Comparison of ENCODE assay signal across 9 mouse cellular contexts in the genomic region with DNA sequence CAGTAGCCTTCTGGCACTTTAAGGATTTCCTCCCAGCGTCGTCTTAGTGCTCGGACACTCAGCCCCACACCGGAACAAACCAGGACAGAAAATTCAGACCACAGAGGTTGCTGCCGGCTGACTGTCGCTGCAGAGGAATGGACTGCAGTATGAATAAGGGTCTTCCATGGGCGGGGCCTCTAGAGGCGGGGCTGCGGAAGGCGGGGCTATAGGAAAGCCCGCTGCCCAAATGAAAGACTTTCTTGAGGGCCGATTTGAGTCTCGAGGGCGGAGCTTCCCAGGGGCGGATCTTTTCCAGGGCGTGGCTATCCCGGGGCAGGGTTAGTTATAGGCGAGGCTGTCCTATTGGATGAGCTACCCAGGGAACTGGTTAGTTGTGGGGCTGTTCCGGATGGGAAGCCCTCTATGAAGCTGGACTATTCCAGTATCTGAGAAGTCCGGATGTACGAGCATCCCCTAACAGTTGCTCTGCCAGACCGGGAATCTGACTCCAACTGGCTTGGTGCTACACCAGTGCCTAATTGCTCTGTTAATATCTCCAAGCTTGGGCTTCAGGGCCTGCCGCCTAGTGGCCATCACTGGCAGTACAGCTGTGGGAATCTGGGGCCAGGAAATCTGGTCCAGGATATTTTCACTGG. TPM values are rescaled to one million over a fixed set of nuclear protein-coding genes. Genes with fewer than 3 reads are reported as not detected.
A peak's percentile ranks its signal among the peaks of the same experiment; 100 is the strongest.
DNase-seq lines count a peak whose midpoint lies in the region; ATAC-seq and TF ChIP-seq lines count a peak whose summit lies in the region.
"Had no signal": no experiment of that assay in that cellular context is flagged by ENCODE, and none has a peak within 500 bp of the region (broad histone marks: within the 10 kb centered on the region; RNA-seq: fewer than 3 reads in every experiment).

A gene (minus strand): TSS at position 343 of the 638 bp plus-strand sequence.

- TF ChIP-seq CTCF in ES-Bruce4 (IDR thresholded peaks at IDR 0.05; ENCODE audit: low read depth, low read length) = peak; percentile 77
- peak; percentile 96 for TF ChIP-seq CTCF in testis, adult 2 months (IDR thresholded peaks at IDR 0.05; ENCODE audit: control insufficient read depth, insufficient read depth, insufficient replicate concordance, low read depth, low read length)

- no peaks in the 10 kb centered on the region for H3K9me3 ChIP-seq in ES-Bruce4 (replicated peaks; ENCODE audit: control insufficient read depth, insufficient read depth, low read length, poor library complexity, severe bottlenecking)
- no peaks in the 10 kb centered on the region for H3K9me3 ChIP-seq in forebrain, embryonic 13.5 days (replicated peaks)
- H3K9me3 ChIP-seq in heart, embryonic 16.5 days (replicated peaks; ENCODE audit: control insufficient read depth, low read length) = no peaks in the 10 kb centered on the region
- H3K9me3 ChIP-seq in liver, embryonic 13.5 days (replicated peaks) = no peaks in the 10 kb centered on the region
- H3K9me3 ChIP-seq in neural tube, embryonic 12.5 days = no peaks in the 10 kb centered on the region

- WGBS in forebrain, embryonic 13.5 days = under 1% methylated on average over 23 of the region's 23 CpGs
- WGBS in heart, embryonic 16.5 days = 0% methylated on average over 23 of the region's 23 CpGs
- 1% methylated on average over 23 of the region's 23 CpGs for WGBS in liver, embryonic 13.5 days (ENCODE audit: insufficient replicate concordance)
- WGBS in neural tube, embryonic 12.5 days = under 1% methylated on average over 23 of the region's 23 CpGs

- H3K27ac ChIP-seq in ES-Bruce4 (ENCODE audit: insufficient read depth, low read length) = no peak within 1 kb of the TSS
- H3K27ac ChIP-seq in forebrain, embryonic 13.5 days = no peak within 1 kb of the TSS
- no peak within 1 kb of the TSS; the same call in 1 of the 2 replicates for H3K27ac ChIP-seq in heart, embryonic 16.5 days (ENCODE audit: low read length)
- no peak within 1 kb of the TSS for H3K27ac ChIP-seq in liver, embryonic 13.5 days
- no peak within 1 kb of the TSS for H3K27ac ChIP-seq in neural tube, embryonic 12.5 days
- no peak within 1 kb of the TSS for H3K27ac ChIP-seq in testis, adult 2 months (ENCODE audit: control insufficient read depth, insufficient read depth, low read depth, low read length)
- H3K27ac ChIP-seq: macrophage had no signal

- TF ChIP-seq POLR2A in ES-Bruce4 (IDR thresholded peaks at IDR 0.05; ENCODE audit: insufficient read depth, low read length) = no peak
- TF ChIP-seq POLR2A in testis, adult 2 months (IDR thresholded peaks at IDR 0.05; ENCODE audit: control insufficient read depth, low read depth, low read length) = no peak

- H3K27me3 ChIP-seq in ES-Bruce4 (ENCODE audit: control insufficient read depth, insufficient read depth, low read length, poor library complexity, severe bottlenecking) = no peaks in the 10 kb centered on the region
- no peaks in the 10 kb centered on the region for H3K27me3 ChIP-seq in forebrain, embryonic 13.5 days
- H3K27me3 ChIP-seq in heart, embryonic 16.5 days (ENCODE audit: control insufficient read depth, insufficient read depth, low read length) = no peaks in the 10 kb centered on the region
- H3K27me3 ChIP-seq in liver, embryonic 13.5 days = no peaks in the 10 kb centered on the region
- no peaks in the 10 kb centered on the region for H3K27me3 ChIP-seq in neural tube, embryonic 12.5 days (replicated peaks)
- H3K27me3 ChIP-seq in testis, adult 2 months (ENCODE audit: control insufficient read depth, insufficient read depth, low read length) = no peaks in the 10 kb centered on the region

- peak within 1 kb of the TSS; percentile 55 for H3K4me3 ChIP-seq in ES-Bruce4 (ENCODE audit: low read depth, low read length)
- peak within 1 kb of the TSS; percentile 39 for H3K4me3 ChIP-seq in forebrain, embryonic 13.5 days
- H3K4me3 ChIP-seq in heart, embryonic 16.5 days (ENCODE audit: low read length) = peak within 1 kb of the TSS; percentile 64
- peak within 1 kb of the TSS; percentile 38 for H3K4me3 ChIP-seq in liver, embryonic 13.5 days (replicated peaks)
- H3K4me3 ChIP-seq in neural tube, embryonic 12.5 days = peak within 1 kb of the TSS; percentile 31
- H3K4me3 ChIP-seq in testis, adult 2 months (ENCODE audit: control insufficient read depth, low read depth, low read length) = peak within 1 kb of the TSS; percentile 62

- no peaks in the 10 kb centered on the region for H3K4me1 ChIP-seq in ES-Bruce4 (ENCODE audit: control insufficient read depth, insufficient read depth, low read length)
- H3K4me1 ChIP-seq in forebrain, embryonic 13.5 days = no peaks in the 10 kb centered on the region
- no peaks in the 10 kb centered on the region for H3K4me1 ChIP-seq in heart, embryonic 16.5 days (ENCODE audit: control insufficient read depth, insufficient read depth, low read length)
- H3K4me1 ChIP-seq in liver, embryonic 13.5 days (replicated peaks) = peaks cover 5% of the 10 kb centered on the region; the same call in 1 of the 2 replicates
- no peaks in the 10 kb centered on the region; the same call in 1 of the 2 replicates for H3K4me1 ChIP-seq in neural tube, embryonic 12.5 days
- peaks cover 2% of the 10 kb centered on the region; the same call in 1 of the 2 replicates for H3K4me1 ChIP-seq in testis, adult 2 months (ENCODE audit: control insufficient read depth, insufficient read depth, low read length)

- no peaks in the 10 kb centered on the region for H3K36me3 ChIP-seq in ES-Bruce4 (ENCODE audit: control insufficient read depth, insufficient read depth, low read length, poor library complexity, severe bottlenecking)
- H3K36me3 ChIP-seq in forebrain, embryonic 13.5 days (ENCODE audit: poor library complexity, severe bottlenecking) = no peaks in the 10 kb centered on the region
- H3K36me3 ChIP-seq in heart, embryonic 16.5 days (ENCODE audit: control insufficient read depth, insufficient read depth) = no peaks in the 10 kb centered on the region
- H3K36me3 ChIP-seq in liver, embryonic 13.5 days = no peaks in the 10 kb centered on the region
- no peaks in the 10 kb centered on the region for H3K36me3 ChIP-seq in neural tube, embryonic 12.5 days
- H3K36me3 ChIP-seq in testis, adult 2 months (ENCODE audit: control insufficient read depth, insufficient read depth, low read length) = no peaks in the 10 kb centered on the region

- peak within 1 kb of the TSS; percentile 60 for H3K4me2 ChIP-seq in forebrain, embryonic 13.5 days
- H3K4me2 ChIP-seq in heart, embryonic 16.5 days (ENCODE audit: low read depth, low read length) = peak within 1 kb of the TSS; percentile 77
- peak within 1 kb of the TSS; percentile 60 for H3K4me2 ChIP-seq in liver, embryonic 13.5 days
- peak within 1 kb of the TSS; percentile 59 for H3K4me2 ChIP-seq in neural tube, embryonic 12.5 days (replicated peaks)

- no peak for TF ChIP-seq EP300 in ES-Bruce4 (IDR thresholded peaks at IDR 0.05; ENCODE audit: insufficient read depth, low read depth, low read length)

- DNase-seq in kidney, postnatal 25 days = peak; percentile 93 to 94
- peak; percentile 63 for DNase-seq in liver, embryonic 13.5 days

- ATAC-seq in cerebellum, adult (ENCODE audit: insufficient number of reproducible peaks, low FRiP score, low TSS enrichment) = peak; percentile 96
- peak; percentile 99 for ATAC-seq in forebrain, embryonic 13.5 days
- ATAC-seq in heart, embryonic 16.5 days (replicated peaks; ENCODE audit: extremely low read depth, insufficient read depth, low FRiP score) = peak; percentile 97
- ATAC-seq in liver, embryonic 13.5 days (ENCODE audit: low read depth) = peak; percentile 94
- peak; percentile 98 for ATAC-seq in neural tube, embryonic 12.5 days (ENCODE audit: low FRiP score, low read depth)

- no peak within 1 kb of the TSS for H3K9ac ChIP-seq in ES-Bruce4 (ENCODE audit: low read depth, poor library complexity, severe bottlenecking)
- no peak within 1 kb of the TSS for H3K9ac ChIP-seq in forebrain, embryonic 13.5 days
- peak within 1 kb of the TSS; percentile 62 for H3K9ac ChIP-seq in heart, embryonic 16.5 days (ENCODE audit: low read length)
- H3K9ac ChIP-seq in liver, embryonic 13.5 days = no peak within 1 kb of the TSS
- H3K9ac ChIP-seq in neural tube, embryonic 12.5 days = 0 out of 2 replicates have a peak within 1 kb of the TSS, but pooled peaks have one; percentile 5

RNA-seq across cellular contexts. Expression of the gene that starts here (rescaled TPM):
- 3.4 and 4.5 TPM in 2 replicates for polyA plus RNA-seq in ES-Bruce4 (2011; ENCODE audit: insufficient read depth, insufficient read length, low read depth, missing spikeins)
- polyA plus RNA-seq in forebrain, embryonic 13.5 days (2015; fragmentation: Nextera tagmentation; extraction: Ambion mirVana) = 1.4 and 1.9 TPM in 2 replicates
- 3.7 and 4.0 TPM in 2 replicates for polyA plus RNA-seq in heart, embryonic 16.5 days (2015; fragmentation: Nextera tagmentation; extraction: Ambion mirVana)
- 0.24 and 0.27 TPM in 2 replicates for polyA plus RNA-seq in liver, embryonic 13.5 days (2015; fragmentation: Nextera tagmentation; extraction: Ambion mirVana)
- 3.5 and 4.5 TPM in 2 replicates for polyA plus RNA-seq in neural tube, embryonic 12.5 days (2016; fragmentation: Nextera tagmentation; extraction: Ambion mirVana)
- polyA plus RNA-seq in testis, adult 2 months (2012; rRNA removed) = 0.29 and 0.43 TPM in 2 replicates
- polyA plus RNA-seq: macrophage had no signal

Comparison
In these comparisons a context has a peak if more than half of its experiments do, and no peak if none do; other contexts are left out.
1. Peak in DNase-seq, ATAC-seq, H3K4me3 ChIP-seq and H3K4me2 ChIP-seq in liver, embryonic 13.5 days; RNA of the gene not detected or under 1 TPM.
2. H3K9ac ChIP-seq: peak in heart, embryonic 16.5 days (single experiment) and neural tube, embryonic 12.5 days (single experiment); none in ES-Bruce4 (single experiment), forebrain, embryonic 13.5 days (single experiment) and liver, embryonic 13.5 days (single experiment).
3. Peak in every context shown above with its lines, with median percentiles within 50 percentile points of each other: H3K4me3 ChIP-seq, ATAC-seq and H3K4me2 ChIP-seq.